Mouse (Mus musculus) A20 (cell line): ENCODE results near the gene Cpvl.

ENCODE experiments used
- DNase-seq: peaks from one replicate; pipeline ENCODE4 v3.0.0-alpha.2; 2011; ENCODE audit warnings: low read depth, low spot score

Cpvl gene

DNA sequence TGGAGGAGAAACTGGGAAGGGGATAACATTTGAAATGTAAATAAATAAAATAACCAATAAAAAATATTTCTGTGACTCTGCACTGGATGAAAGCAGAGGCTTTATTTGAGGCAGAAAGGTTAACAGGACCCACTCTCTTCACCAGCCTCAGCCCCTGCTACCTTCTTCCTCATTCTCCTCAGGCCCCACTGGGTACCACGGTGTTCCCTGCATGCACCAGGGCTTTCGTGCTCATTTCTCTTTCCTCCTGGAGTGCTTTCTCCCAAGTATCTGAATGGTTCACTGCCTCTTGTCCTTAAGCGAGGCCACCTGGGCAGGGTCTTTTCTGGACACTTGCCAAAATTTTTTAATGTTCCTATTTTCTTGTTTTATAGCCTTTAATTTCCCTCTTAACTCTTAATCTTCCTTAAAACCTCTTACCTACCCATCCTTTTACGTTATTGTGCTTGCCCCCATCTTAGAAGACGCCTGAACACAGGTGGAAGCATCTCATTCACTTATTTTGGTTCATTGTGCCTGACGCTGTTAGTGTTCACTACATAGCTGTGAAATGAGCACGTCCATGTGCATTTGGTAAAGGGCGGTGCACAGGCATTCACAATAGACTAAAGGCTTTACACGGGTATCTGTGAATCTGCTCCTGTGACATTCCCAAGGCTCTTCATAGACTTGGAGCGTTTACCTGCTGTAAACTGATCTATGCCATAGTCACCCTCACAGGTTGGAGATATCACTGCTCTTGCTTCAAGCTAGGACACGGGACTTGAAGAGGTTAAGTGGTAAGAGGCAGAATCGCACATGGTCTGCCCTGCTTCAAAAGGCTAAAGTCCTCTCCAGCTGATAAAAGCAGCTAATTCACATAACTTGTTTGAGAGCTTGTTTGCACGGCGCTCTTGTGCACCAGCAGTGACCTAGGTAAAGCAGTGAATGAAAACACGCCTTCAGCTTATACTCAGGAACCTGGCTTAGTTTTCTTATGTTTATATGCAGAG is 41.0 kb downstream of the Cpvl start:
- DNase-seq: no peak

DNA sequence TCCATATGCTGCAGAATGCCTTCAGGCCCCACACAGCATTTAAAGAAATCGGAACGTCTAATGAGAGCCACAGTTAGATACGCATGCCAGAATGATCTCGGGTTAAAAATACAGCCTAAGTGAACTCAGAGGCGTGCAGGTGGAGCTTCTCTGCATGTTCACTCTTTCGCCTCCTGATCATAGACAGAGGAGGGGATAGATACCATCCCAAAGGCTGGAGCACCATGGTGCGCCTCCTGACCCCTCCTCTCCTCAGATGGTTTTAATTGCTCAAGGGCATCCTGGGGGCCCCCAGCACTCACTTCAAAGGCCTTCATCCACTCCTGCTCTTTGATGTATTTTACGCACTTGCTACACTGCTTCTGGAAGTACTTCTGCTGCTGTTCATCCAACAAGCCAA is 46.9 kb downstream of the Cpvl start:
- DNase-seq: no peak

DNA sequence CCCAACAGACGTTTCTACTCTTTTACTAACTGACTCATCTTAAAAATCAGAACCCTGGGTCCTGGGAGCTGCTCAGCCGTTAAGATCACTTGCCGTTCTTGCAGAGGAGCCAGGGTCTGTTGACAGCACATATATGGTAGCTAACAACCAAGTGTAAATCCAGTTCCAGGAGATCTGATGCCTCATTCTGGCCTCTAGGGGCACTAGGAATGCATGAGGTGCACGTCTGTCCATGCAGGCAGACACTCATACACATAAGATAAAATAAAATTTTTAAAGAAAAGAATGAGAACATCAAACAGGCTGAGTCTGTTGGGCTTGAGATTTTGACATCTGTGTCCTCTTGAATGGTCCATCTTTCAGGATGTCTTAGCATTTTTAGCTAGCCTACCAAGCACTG is 48.6 kb downstream of the Cpvl start:
- DNase-seq: no peak

DNA sequence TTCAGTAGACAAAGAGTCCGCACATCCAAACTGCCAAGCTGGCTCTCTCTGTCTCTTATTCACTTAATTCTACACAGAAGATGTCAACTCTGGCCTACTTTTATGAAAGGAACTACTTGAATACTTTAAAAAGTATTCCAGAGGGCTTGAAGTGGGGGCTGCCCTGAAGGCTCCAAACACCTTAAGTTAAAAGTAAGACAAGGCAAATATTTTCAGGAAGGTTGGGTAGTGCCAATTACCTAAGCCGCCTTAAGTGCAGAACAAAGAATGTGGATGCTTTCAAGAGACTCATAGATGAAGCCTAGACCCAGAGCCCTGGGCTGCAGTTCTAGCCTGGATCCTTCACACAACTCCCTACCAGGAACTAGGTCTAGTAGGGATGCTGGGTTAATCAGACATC is 52.3 kb downstream of the Cpvl start:
- no peak for DNase-seq

DNA sequence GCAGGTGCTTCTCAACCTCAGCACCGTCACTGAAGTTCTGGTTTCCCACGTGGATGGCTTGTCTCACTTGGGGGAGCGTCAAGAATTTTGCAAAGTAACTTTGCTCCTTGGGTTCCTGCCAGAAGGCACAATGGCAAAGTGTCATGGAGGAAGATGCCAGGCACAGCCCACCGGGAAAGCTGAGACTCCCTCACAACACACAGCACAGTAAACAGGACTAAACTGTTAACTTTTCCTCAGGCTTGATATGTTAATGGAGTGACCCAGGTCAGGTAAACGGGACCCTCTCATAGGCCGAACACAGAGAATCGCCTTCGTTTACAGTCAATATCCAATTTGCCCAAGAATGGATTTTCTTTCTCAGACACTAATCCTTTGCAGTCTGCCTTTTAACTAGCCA is 53.3 kb downstream of the Cpvl start:
- no peak for DNase-seq

DNA sequence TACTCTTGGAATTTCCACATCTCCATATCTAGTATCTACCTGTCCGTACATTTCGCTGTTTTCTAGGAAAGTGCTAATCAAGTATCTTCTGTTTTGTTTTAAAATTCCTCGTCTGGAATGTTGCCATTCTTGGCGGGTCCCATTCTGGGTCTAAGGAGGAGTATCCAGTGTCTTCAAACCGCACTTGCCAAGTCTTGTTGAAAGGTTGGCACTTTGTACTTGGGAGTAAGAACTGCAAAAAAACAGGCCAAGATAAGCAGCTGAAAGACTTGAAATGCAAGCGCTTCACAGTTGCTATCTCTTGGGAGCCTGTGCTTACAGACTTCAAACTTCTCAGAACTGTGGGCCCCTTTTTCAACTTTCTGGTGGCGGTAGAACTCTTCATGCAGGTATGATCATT is 58.4 kb downstream of the Cpvl start:
- no peak for DNase-seq

DNA sequence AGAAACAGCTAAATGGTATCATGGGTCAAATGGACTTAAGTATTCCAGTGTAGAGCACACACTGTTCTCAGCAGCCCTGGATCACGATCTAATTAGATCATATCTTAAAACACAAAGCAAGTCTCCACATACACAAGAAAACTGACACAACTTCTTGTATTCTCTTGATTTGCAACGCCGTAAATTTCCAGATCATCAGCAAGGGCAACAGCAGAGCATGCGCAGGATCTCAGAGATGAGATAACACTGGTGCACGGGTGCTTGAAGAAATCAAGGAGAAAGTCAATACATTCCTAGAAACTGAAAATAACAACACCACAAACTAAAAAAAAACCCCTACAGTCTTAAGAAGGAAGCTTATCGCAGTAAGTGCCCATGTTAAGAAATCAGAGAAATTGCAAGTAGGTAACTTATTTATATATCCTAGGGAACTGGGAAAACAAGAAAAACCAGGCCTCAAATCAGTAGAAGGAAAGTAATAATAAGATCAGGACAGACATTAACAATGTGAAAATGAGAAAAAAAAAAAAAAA is 61.4 kb downstream of the Cpvl start:
- no peak for DNase-seq

DNA sequence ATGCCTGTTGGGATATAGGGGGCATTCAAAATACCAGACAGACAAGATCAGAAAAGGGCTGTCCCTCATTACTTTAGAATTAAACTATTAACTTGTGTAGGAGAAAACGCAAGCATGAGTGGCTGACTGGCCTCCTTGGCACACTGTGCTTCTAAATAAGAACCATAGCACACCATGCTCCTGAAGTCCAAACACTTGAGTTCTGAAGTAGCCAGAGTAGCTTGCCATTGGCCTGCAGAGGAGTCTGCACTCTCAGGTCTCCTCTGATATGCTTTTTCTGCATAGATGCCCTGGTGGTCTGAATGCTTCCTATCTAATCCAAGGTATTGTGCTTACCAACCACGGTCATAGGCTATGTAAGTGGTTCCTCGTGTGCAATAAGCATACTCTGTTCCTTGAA is 63.1 kb downstream of the Cpvl start:
- DNase-seq: no peak

DNA sequence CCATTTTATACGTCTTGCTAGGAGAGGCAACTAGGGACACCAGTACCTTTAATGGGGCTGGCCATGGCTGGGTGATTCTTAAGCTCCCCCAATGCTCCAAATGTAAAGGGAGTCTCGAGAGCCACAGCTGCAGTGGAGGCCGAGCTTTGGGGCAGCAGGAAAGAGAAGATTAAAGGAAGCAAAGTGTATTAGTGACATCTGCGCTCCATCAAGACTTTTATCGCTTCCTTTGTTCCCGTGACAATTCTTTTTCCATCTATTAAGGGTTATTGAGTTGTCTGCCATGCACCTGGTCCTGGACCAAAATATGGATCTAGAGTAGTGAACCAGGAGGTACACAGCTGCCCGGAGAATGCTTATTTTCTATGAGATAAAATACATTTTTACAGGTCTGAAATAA is 65.3 kb downstream of the Cpvl start:
- no peak for DNase-seq

DNA sequence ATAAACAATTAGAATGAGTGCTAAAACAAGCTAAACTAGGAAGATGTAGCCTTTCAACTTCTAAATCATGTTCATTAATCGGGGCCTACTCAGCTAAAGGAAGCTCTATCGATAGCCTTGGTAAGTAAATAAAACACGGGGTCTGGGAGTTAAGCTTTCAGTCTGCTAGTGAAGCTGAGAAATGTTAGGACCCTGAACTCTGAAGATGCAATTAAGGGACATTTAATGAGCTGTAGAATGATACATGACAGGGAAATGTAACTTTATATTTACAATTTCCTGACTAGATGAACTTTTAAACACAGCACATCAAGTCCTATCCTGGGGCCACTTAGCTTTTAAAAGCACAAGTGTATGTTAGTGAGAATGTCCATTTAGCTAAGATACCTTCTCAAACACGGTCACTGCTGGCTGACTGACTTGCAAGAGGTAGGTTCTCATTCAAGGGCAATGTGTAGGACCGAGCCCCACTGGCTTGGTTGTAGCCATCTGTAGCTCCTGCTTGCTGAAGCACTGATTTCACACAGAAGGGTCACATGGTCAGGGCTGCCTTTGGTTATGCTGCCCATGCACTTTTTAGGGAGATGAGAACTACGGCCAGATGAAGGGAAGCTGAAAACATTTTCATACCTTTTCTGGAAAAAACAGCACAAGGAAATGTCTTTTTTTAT is 66.2 kb downstream of the Cpvl start:
- DNase-seq: no peak

DNA sequence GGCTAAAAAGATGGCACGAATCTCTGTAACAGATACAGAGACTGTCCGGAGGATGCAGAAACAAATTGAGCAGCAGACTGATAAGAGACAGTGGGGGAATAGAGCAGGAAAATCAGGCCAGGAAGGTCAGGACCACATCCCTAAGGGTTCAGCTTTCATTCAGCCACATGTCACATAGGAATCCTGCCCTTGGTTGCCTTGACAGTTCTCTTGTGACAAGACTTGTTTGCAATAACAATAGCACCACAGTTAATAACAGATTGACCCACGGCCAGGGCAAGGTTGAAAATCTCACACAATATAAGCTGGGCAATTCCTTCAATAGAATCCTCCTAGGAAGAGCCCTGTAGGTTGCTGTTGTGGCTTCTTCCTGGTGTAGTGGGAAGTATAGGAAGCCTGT is 68.5 kb downstream of the Cpvl start:
- DNase-seq: no peak

DNA sequence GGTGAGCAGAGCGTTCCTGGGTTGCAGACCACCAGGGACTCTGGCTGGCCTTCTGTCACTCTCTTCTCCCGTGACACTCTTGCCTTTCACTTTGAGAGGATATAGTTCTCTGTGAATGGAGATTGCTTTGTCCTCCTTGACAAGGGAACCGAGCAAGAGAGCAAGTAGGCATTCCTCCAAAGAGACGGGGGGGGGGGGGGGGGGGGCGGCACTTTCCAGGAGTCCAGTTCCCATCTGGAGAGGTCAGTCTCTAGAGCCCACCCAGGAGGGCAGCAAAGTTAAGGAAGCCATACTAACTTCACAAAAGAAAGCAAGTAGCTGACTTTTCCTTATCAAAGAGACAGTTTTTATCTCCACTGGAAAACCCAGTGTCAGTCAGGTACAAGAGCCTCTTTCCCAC is 69.0 kb downstream of the Cpvl start:
- DNase-seq: no peak

DNA sequence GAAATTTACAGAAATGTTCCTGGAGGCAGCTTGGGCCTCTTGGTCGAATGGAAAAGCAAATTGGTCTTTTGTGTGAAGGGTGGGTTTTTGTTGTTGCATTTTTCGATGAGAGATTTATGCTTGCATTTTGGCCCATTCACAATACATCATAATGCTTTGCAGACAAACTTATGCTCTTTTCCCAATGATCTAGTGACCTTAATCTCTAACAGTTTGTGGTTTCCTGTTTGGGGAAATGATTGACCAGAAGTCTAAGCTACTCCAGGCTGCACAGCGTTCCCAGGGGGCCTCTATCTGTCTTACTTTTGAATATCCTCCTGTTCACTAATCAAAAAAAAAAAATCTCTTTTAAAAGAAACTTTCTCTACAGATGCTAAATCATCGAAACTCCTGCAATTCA is 71.6 kb downstream of the Cpvl start:
- DNase-seq: no peak

DNA sequence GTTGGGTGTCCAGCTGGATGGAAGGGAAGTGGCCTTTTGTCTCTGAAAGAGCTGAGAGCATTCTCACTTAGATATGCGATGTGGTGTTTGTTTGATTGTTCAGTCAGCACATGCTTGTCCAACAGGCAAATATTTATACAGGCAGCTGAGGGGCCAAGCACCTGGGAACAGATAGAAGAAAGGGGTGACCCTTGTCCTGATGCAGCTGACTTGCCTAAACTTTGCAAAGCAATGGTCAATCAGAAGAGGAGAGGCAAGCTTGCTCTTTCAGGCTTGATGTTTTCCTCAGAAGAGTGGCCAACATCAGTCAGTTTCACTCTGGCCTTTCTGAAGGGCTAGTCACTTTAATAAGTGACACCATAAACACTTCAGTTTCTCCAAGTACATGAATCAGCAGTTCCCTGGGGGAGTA is 72.4 kb downstream of the Cpvl start:
- DNase-seq: no peak

DNA sequence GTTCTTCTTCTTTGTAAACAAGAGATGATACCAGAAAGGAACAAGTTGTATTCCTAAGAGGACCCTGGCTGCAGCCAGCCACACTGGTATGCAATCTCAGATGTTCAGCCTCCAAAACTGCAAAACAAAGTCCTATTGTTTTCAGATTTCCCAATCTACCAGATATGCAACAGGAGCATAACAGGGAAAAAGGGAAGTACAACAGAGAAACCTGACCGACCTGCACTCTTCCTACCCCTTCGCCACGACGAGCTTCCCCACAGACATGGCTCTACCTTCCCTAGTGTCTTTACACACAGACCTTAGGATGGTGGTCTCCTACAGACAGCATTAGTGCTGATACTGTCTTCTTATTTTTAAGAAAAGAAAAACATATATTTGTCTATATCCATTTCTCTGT is 72.9 kb downstream of the Cpvl start:
- no peak for DNase-seq

DNA sequence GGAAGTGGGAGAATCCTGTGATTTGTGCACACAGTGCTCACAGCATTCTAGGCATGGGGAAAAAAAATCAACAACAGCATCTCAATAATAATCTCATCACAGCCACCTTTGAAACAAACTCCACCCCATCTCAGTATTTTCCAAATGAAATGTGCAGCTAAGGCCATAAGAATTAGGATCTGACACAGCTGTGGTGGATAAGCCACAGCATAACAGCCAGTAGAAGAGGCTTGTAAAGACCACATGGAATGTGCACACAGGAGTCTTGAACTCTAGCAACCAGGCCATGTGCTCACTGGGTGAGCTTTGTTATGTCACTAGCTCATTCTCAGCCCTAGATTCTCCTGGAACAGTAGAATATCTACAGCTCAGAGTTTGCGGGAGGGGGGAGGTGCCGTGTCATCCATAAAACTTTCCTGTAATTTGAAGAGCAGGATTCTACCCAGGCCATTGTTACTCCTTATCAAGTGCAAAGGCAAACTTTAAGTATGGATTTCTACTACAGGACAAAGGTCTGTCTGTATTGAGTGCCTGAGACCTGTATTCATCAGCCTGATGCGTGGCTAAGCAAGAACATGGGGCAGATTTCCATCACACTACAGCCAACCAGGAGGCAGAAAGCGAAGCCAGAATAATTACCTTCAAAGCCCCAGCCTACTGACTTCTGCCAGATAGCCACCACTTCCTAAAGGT is 73.6 kb downstream of the Cpvl start:
- no peak for DNase-seq

DNA sequence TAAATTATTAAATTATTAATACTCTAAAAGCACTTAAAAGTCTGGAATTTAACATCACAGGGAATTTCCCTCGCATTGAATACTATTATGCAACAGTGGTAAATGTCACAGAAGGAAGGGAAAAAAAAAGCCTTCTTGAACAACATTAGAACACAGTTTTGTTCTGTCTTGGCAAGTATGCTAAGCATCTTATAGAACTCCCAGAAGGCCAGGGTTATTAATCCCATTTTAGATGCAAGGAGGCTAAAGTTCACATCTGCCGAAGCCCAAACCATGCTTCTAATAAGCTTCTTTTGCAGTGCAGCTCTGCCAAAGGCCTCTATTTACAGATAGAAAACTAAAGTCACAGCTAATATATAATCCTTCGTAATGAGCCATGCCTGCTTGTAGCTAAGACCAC is 74.3 kb downstream of the Cpvl start:
- DNase-seq: no peak

DNA sequence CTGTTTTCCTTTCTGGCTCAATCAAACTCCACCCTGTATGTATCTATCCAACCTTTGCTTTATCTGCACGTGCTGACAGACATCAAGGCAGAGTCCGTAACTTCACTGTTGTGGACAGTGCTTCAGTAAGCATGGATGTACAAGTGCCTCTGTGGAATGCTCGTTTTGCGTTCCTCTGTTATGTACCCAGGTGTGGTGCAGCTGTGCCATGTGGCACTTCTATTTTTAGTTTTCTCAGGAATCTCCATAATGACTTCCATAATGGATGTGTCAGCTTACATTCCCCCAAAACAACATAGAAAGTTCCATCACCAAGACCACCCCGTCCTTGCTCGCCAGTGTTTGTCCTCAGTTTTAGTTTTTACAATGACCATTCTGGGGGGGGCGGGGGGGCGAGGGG is 76.7 kb downstream of the Cpvl start:
- DNase-seq: no peak

DNA sequence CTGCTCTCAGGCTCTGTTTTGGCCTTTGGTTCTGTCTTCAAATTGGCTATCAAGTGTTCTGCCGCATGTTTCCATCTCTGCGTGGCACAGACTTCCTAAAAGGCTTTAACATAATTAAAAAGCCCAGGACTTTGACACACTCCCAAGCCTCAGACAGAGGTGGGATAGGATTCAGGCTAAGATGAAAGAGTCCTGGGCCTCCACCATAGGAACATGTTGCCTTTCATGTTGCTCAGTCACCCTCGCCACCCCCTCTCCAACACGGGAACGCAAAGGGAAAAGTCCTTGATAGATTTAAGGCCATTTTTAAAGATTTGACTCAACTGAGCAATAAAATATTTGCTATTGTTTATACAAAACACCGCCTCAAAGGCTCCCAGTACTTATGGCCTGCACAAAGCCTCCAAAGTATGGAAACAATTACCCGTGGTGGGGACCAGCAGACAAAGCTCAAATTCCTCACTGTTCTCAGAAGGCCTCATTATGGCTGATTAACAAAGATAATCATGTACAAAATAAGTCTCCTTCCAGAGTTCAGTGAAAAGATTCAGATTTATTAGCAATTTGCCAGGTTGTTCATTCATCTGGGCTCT is 80.5 kb downstream of the Cpvl start:
- no peak for DNase-seq

DNA sequence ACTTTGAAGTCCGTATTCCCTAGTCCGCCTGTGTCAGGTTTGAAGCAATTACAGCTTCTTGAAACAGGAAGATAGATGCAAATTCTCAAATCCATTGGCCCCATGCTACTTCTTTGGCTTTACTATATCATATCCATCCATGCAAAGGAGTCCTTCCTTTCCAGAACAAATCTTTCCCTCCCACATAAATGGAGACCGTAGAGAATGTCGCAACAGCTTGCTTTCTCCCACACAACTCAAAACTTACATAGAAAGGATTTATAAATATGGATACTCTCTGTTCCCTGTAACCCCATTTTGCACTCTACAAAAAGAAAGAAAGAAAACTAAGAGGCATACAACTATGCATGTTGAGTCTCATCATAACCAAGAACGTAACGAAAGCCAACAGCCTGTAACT is 81.3 kb downstream of the Cpvl start:
- DNase-seq: no peak

DNA sequence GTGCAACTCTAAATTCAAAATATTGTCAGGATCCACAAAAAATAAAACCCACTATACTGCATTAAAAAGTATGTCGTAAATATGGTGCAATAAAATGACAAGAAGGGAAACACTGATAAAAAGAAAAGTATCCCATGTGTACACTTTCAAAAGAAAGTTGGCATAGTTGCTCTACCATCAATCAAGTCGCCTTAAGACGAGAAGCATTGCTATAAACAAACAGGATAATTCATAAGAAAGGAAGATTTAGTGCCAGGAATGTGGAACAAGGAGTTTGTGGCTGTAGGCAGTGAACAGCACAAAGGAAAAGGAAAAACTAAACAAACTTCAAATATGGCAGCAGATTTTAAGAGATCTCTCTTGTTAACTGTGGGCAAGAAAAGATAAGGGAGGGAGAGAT is 84.7 kb downstream of the Cpvl start:
- no peak for DNase-seq

DNA sequence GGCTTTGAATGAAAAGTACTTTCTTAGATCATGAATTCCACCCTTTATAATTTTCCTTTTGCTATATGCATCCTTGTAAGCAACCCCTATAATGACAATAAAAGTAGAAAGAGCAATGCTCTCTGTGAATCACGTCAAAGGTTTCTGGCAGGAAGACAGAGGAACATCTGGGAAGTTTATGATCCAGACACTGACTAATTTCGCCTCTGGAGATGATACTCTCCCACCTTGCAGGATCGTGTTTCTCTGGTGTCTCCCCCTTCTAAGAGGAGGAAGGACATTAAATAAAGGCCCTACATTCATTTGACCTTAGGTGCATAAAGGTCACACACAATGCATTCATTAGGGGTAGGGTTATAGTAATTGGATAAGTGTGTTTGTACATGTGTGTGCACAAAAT is 87.4 kb downstream of the Cpvl start:
- DNase-seq: no peak
